8 mouse cellular contexts compared by ENCODE assay signal in genomic region chr7:30090970-30091585, GRCm38 (mm10). TPM values are rescaled to one million over a fixed set of nuclear protein-coding genes. Genes with fewer than 3 reads are reported as not detected.
DNase-seq lines count a peak whose midpoint lies in the region; ATAC-seq lines count a peak whose summit lies in the region.

No protein-coding gene starts in this region.

- H3K9me3 ChIP-seq in embryonic facial prominence, embryonic 10.5 days = peaks cover 3% of the 10 kb centered on the region; the same call in 1 of the 2 replicates
- no peaks in the 10 kb centered on the region for H3K9me3 ChIP-seq in intestine, embryonic 15.5 days
- no peaks in the 10 kb centered on the region for H3K9me3 ChIP-seq in midbrain, embryonic 15.5 days

- H3K27ac ChIP-seq in embryonic facial prominence, embryonic 10.5 days (replicated peaks) = peak overlapping the region; percentile 92
- H3K27ac ChIP-seq in intestine, embryonic 15.5 days = peak overlapping the region; percentile 52; the same call in 1 of the 2 replicates
- peak overlapping the region; percentile 90 for H3K27ac ChIP-seq in midbrain, embryonic 15.5 days

- DNase-seq in cerebellum, adult 9-10 months = peak; percentile 64
- DNase-seq in cerebellum, postnatal 36 days = no peak
- peak; percentile 37 to 45 for DNase-seq in B cell, adult 2 months
- peak; percentile 16 for DNase-seq in embryonic facial prominence, embryonic 10.5 days (ENCODE audit: low spot score)
- no peak for DNase-seq in spleen, adult 18-20 months
- DNase-seq in gastrocnemius, postnatal 10 days = no peak

- H3K36me3 ChIP-seq in embryonic facial prominence, embryonic 10.5 days (replicated peaks) = peaks cover 15% of the 10 kb centered on the region
- H3K36me3 ChIP-seq in intestine, embryonic 15.5 days = peaks cover 4% of the 10 kb centered on the region
- H3K36me3 ChIP-seq in midbrain, embryonic 15.5 days (replicated peaks) = no peaks in the 10 kb centered on the region; the same call in 1 of the 2 replicates

- H3K4me2 ChIP-seq in intestine, embryonic 15.5 days (replicated peaks) = peak overlapping the region; percentile 68
- H3K4me2 ChIP-seq in midbrain, embryonic 15.5 days = peak overlapping the region; percentile 92

- H3K4me3 ChIP-seq in embryonic facial prominence, embryonic 10.5 days = peak overlapping the region; percentile 80
- peak overlapping the region; percentile 62 for H3K4me3 ChIP-seq in intestine, embryonic 15.5 days (replicated peaks)
- peak overlapping the region; percentile 76 for H3K4me3 ChIP-seq in midbrain, embryonic 15.5 days

- WGBS in embryonic facial prominence, embryonic 10.5 days = 9% methylated on average over 9 of the region's 9 CpGs
- WGBS in intestine, embryonic 15.5 days = 6% methylated on average over 9 of the region's 9 CpGs
- 7% methylated on average over 9 of the region's 9 CpGs for WGBS in midbrain, embryonic 15.5 days

- H3K9ac ChIP-seq in intestine, embryonic 15.5 days = 0 out of 2 replicates have a peak overlapping the region, but pooled peaks have one; percentile 26
- peak overlapping the region; percentile 65 for H3K9ac ChIP-seq in midbrain, embryonic 15.5 days

- peaks cover 35% of the 10 kb centered on the region for H3K4me1 ChIP-seq in embryonic facial prominence, embryonic 10.5 days
- peaks cover 15% of the 10 kb centered on the region for H3K4me1 ChIP-seq in intestine, embryonic 15.5 days (replicated peaks)
- peaks cover 41% of the 10 kb centered on the region for H3K4me1 ChIP-seq in midbrain, embryonic 15.5 days

- no peaks in the 10 kb centered on the region for H3K27me3 ChIP-seq in embryonic facial prominence, embryonic 10.5 days (replicated peaks; ENCODE audit: low read depth, poor library complexity, severe bottlenecking)
- no peaks in the 10 kb centered on the region for H3K27me3 ChIP-seq in intestine, embryonic 15.5 days (replicated peaks)
- no peaks in the 10 kb centered on the region for H3K27me3 ChIP-seq in midbrain, embryonic 15.5 days (replicated peaks)

- ATAC-seq in intestine, embryonic 15.5 days = no peak
- peak; percentile 9; the same call in 1 of the 2 replicates for ATAC-seq in midbrain, embryonic 15.5 days (replicated peaks)

RNA-seq across cellular contexts. Expression of gene Zfp566, which starts 0.8 kb away (rescaled TPM):
- 20.0 and 21.0 TPM in 2 replicates for polyA plus RNA-seq in embryonic facial prominence, embryonic 10.5 days (2016; fragmentation: Nextera tagmentation; extraction: Ambion mirVana)
- 6.0 and 6.1 TPM in 2 replicates for polyA plus RNA-seq in intestine, embryonic 15.5 days (2015; fragmentation: Nextera tagmentation; extraction: Ambion mirVana)
- polyA plus RNA-seq in midbrain, embryonic 15.5 days (2015; fragmentation: Nextera tagmentation; extraction: Ambion mirVana) = 18.9 and 19.8 TPM in 2 replicates
- 1 to 10 TPM; 2.0 to 3.2 TPM for total RNA-seq in gastrocnemius, postnatal 10 days (2021)

RNA-seq across cellular contexts. Expression of gene Gm26920, which starts 0.9 kb away (rescaled TPM):
- polyA plus RNA-seq in embryonic facial prominence, embryonic 10.5 days (2016; fragmentation: Nextera tagmentation; extraction: Ambion mirVana) = 1.6 and 4.8 TPM in 2 replicates
- 1.2 and 1.5 TPM in 2 replicates for polyA plus RNA-seq in intestine, embryonic 15.5 days (2015; fragmentation: Nextera tagmentation; extraction: Ambion mirVana)
- polyA plus RNA-seq in midbrain, embryonic 15.5 days (2015; fragmentation: Nextera tagmentation; extraction: Ambion mirVana) = 3.6 and 3.9 TPM in 2 replicates
- 1 to 10 TPM in 1 of 2 experiments, under 1 TPM in 1; 0.33 to 1.8 TPM for total RNA-seq in gastrocnemius, postnatal 10 days (2021)

RNA-seq across cellular contexts. Expression of gene Zfp260, which starts 3.5 kb away (rescaled TPM):
- 119 and 127 TPM in 2 replicates for polyA plus RNA-seq in embryonic facial prominence, embryonic 10.5 days (2016; fragmentation: Nextera tagmentation; extraction: Ambion mirVana)
- 71.0 and 82.3 TPM in 2 replicates for polyA plus RNA-seq in intestine, embryonic 15.5 days (2015; fragmentation: Nextera tagmentation; extraction: Ambion mirVana)
- 81.9 and 83.5 TPM in 2 replicates for polyA plus RNA-seq in midbrain, embryonic 15.5 days (2015; fragmentation: Nextera tagmentation; extraction: Ambion mirVana)
- 10 to 100 TPM; 35.2 to 46.9 TPM for total RNA-seq in gastrocnemius, postnatal 10 days (2021)

RNA-seq across cellular contexts. Expression of gene Zfp82, which starts 18.4 kb away (rescaled TPM):
- polyA plus RNA-seq in embryonic facial prominence, embryonic 10.5 days (2016; fragmentation: Nextera tagmentation; extraction: Ambion mirVana) = 5.6 and 6.4 TPM in 2 replicates
- 3.9 and 4.5 TPM in 2 replicates for polyA plus RNA-seq in intestine, embryonic 15.5 days (2015; fragmentation: Nextera tagmentation; extraction: Ambion mirVana)
- 12.9 and 13.4 TPM in 2 replicates for polyA plus RNA-seq in midbrain, embryonic 15.5 days (2015; fragmentation: Nextera tagmentation; extraction: Ambion mirVana)
- total RNA-seq in gastrocnemius, postnatal 10 days (2021) = 1 to 10 TPM in 1 of 2 experiments, under 1 TPM in 1; 0.52 to 1.2 TPM

RNA-seq across cellular contexts. Expression of gene Zfp382, which starts 30.7 kb away (rescaled TPM):
- 9.7 and 11.4 TPM in 2 replicates for polyA plus RNA-seq in embryonic facial prominence, embryonic 10.5 days (2016; fragmentation: Nextera tagmentation; extraction: Ambion mirVana)
- polyA plus RNA-seq in intestine, embryonic 15.5 days (2015; fragmentation: Nextera tagmentation; extraction: Ambion mirVana) = 6.7 and 8.3 TPM in 2 replicates
- 23.4 and 24.9 TPM in 2 replicates for polyA plus RNA-seq in midbrain, embryonic 15.5 days (2015; fragmentation: Nextera tagmentation; extraction: Ambion mirVana)
- total RNA-seq in gastrocnemius, postnatal 10 days (2021) = 1 to 10 TPM; 2.6 to 4.8 TPM

Comparison
In these comparisons a context has a peak if more than half of its experiments do, and no peak if none do; other contexts are left out.
1. DNase-seq: peak in cerebellum, adult 9-10 months (single experiment), B cell, adult 2 months (2 of 2) and embryonic facial prominence, embryonic 10.5 days (single experiment); none in cerebellum, postnatal 36 days (0 of 2), spleen, adult 18-20 months (0 of 2) and gastrocnemius, postnatal 10 days (single experiment).
2. Peak in every context shown above with its lines, with median percentiles within 50 percentile points of each other: H3K27ac ChIP-seq and H3K4me3 ChIP-seq.